Mouse (Mus musculus) stomach, postnatal 0 days (tissue): ENCODE results near the gene Zbtb42. TPM values are rescaled to one million over a fixed set of nuclear protein-coding genes. Genes with fewer than 3 reads are reported as not detected.

Experiments
- ATAC-seq: fragments of 200-750 bp; cut with Nextera tagmentation; 2 replicates; pipeline ENCODE4 v1.8.0; 2017; ENCODE audit not compliant: low FRiP score, low TSS enrichment
- DNase-seq: peaks from one replicate; pipeline ENCODE4 v3.0.0-alpha.2; 2016; ENCODE audit warnings: low spot score
- H3K27ac ChIP-seq: fragments of 300-500 bp; sonication (generic); replicated peaks from 2 replicates; pipeline ENCODE4 v1.5.1; 2014; ENCODE audit warnings: mild to moderate bottlenecking, control low read depth
- H3K27me3 ChIP-seq: fragments of 300-500 bp; sonication (generic); 2 replicates; pipeline ENCODE4 v1.6.1; 2014; ENCODE audit warnings: low read length; ENCODE audit not compliant: control insufficient read depth, insufficient read depth
- H3K36me3 ChIP-seq: fragments of 300-500 bp; sonication (generic); 2 replicates; pipeline ENCODE4 v1.6.1; 2014; ENCODE audit warnings: low read length, mixed read lengths; ENCODE audit not compliant: control insufficient read depth, insufficient read depth
- H3K4me1 ChIP-seq: fragments of 300-500 bp; sonication (generic); replicated peaks from 2 replicates; pipeline ENCODE4 v1.6.1; 2014; ENCODE audit warnings: antibody characterized with exemption; ENCODE audit not compliant: control insufficient read depth, insufficient read depth
- H3K4me2 ChIP-seq: fragments of 300-500 bp; sonication (generic); replicated peaks from 2 replicates; pipeline ENCODE4 v1.6.1; 2014; ENCODE audit warnings: low read depth, mild to moderate bottlenecking, control low read depth, moderate library complexity
- H3K4me3 ChIP-seq: fragments of 300-500 bp; sonication (generic); 2 replicates; pipeline ENCODE4 v1.5.1; 2014; ENCODE audit warnings: low read depth, low read length, control low read depth
- H3K9ac ChIP-seq: fragments of 300-500 bp; sonication (generic); 2 replicates; pipeline ENCODE4 v1.6.1; 2014; ENCODE audit warnings: mild to moderate bottlenecking, low read length, control low read depth, mixed read lengths
- H3K9me3 ChIP-seq: fragments of 300-500 bp; sonication (generic); 2 replicates; pipeline ENCODE4 v1.6.1; 2016; ENCODE audit warnings: low read length; ENCODE audit not compliant: control insufficient read depth
- CTCF ChIP-seq: IDR thresholded peaks from 2 replicates; pipeline ENCODE4 v1.5.1; 2016; ENCODE audit warnings: antibody characterized with exemption, low read depth, mild to moderate bottlenecking, moderate library complexity
- EP300 ChIP-seq: optimal IDR thresholded peaks from 2 replicates; pipeline ENCODE3; 2016; ENCODE audit warnings: antibody characterized with exemption
- WGBS: fragments of 180-500 bp; shearing (Covaris S2); extraction: QIAGEN DNeasy Blood & Tissue Kit; methylation state at CpG from one replicate; pipeline ENCODE4 v1.1.7; 2014; 5-methylcytosine and 5-hydroxymethylcytosine counted together
- polyA plus RNA-seq: library from polyadenylated mRNA; unstranded; fragments of >200 nt; fragmentation: Nextera tagmentation; extraction: Ambion mirVana; gene quantifications from 2 replicates; pipeline ENCODE4 v1.2.1, GENCODE M21; 2015

Zbtb42 gene
- polyA plus RNA-seq, result 11.3 and 12.1 TPM in 2 replicates

DNA sequence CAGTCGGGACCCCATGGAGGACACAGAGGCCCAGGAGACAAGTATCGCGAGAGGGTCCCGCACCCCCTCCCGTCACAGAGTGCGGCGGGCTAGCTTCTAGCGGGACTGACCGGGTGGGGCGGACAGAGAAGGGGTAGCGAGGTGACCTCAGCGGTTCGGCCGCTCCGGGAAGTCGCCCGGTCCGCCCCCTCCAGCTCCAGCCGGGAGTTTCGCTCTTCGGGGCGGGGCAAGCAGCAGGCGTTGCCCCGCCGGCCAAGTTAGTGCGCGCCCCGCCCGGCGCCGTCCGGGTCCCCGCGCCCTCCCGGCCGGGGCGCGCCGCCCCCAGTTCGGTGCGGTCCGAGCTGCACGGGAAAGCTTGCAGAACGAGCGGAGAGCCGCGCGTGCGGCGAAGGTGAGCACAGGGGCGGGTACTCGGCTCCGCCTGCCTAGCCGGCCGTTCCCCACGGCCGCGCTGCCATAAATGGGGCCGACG lies at the start of gene Zbtb42:
Zbtb42 (plus strand) TSS at position 274 of the 472 bp plus-strand sequence.
- Histone ChIP-seq H3K4me1 (0 out of 2 replicates have a peak, but pooled peaks cover 4% of the 10 kb centered on the region), H3K27ac (peak within 1 kb of the TSS; percentile 97)
- peak; percentile 88 for DNase-seq

DNA sequence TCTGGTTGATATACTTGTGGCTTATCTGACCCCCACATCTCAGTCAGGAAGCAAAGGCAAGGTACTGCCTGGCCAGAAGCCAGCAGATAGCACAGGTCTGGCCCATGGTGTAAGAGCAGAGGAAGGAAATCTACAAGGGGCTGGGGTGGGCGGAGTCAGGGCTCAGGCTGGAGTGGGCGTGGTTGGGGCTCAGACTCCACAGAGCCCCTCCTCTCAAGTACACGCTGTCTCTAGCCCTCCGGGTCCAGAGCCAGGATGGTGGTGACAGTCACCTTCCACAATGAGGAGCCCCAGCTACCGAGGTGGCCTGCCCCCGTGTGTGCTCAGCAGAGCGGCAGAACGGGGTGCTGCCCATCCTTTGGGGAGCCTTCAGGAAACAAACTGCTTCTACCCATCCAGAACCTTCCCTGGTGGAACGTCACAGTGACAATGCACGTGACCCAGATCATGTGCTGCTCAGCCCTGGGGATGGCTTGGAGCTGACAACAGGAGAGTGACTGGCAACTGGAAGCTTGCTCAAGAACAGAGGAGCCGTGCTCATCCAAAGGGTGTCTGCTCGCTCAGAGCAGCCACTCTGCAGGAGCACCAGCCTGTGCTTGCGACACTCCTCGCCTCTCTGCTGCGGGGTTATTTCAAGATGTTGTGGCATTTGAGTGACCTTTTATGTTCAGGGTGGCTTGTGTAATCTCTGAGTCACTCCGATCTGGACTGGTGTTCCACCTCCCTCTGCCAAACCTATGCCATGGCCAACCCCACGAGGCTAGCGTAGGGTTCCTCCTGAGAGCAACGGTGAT lies 49.5 kb upstream of the Zbtb42 start:
- H3K4me2 ChIP-seq, result peak overlapping the region; percentile 45
- ATAC-seq (peak; percentile 51), DNase-seq (peak; percentile 72)
- no peak for TF ChIP-seq CTCF
- TF ChIP-seq EP300, result no peak
- no peaks in the 10 kb centered on the region for H3K9me3 ChIP-seq
- WGBS, result 23% methylated on average over 19 of the region's 19 CpGs
- no peaks in the 10 kb centered on the region for H3K36me3 ChIP-seq
- H3K9ac ChIP-seq, result peak overlapping the region; percentile 38
- H3K4me1 ChIP-seq, result peaks cover 10% of the 10 kb centered on the region
- no peak overlapping the region for H3K4me3 ChIP-seq
- peak overlapping the region; percentile 40; the same call in 1 of the 2 replicates for H3K27ac ChIP-seq
- no peaks in the 10 kb centered on the region for H3K27me3 ChIP-seq

More for the DNA sequence above, at the start of gene Zbtb42:
- Histone ChIP-seq H3K9ac (peak within 1 kb of the TSS; percentile 87), H3K27me3 (no peaks in the 10 kb centered on the region), H3K4me3 (peak within 1 kb of the TSS; percentile 72), H3K36me3 (peaks cover 4% of the 10 kb centered on the region; the same call in 1 of the 2 replicates), H3K9me3 (no peaks in the 10 kb centered on the region), H3K4me2 (peak within 1 kb of the TSS; percentile 95)
- TF ChIP-seq EP300 (no peak), CTCF (peak; percentile 59; the same call in 1 of the 2 replicates)
- WGBS, result under 1% methylated on average over 46 of the region's 60 CpGs
- peak; percentile 61 for ATAC-seq

DNA sequence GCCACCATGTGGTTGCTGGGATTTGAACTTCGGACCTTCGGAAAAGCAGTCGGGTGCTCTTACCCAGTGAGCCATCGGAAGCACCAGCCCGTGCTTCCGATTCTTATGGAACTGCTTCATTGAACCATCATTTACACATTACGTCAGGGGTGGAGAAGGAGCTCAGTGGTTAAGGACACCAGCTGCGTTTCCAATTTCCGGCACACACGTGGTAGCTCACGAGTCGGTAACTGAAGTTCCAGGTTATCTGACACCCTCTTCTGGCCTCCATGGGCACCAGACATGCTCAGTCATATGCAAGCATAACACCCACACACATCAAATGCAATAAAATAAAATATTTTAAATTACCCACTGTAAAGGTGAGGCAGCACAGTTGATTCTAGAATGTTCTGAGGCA lies 48.6 kb upstream of the Zbtb42 start:
- TF ChIP-seq CTCF (no peak), EP300 (no peak)
- H3K27me3 ChIP-seq, result no peaks in the 10 kb centered on the region
- peaks cover 10% of the 10 kb centered on the region for H3K4me1 ChIP-seq
- no peak overlapping the region for H3K4me3 ChIP-seq
- WGBS, result 92% methylated on average over 12 of the region's 12 CpGs
- ATAC-seq, result no peak
- no peak overlapping the region for H3K9ac ChIP-seq
- no peak overlapping the region for H3K4me2 ChIP-seq
- H3K9me3 ChIP-seq, result no peaks in the 10 kb centered on the region
- H3K36me3 ChIP-seq, result no peaks in the 10 kb centered on the region
- no peak overlapping the region for H3K27ac ChIP-seq
- DNase-seq, result no peak

DNA sequence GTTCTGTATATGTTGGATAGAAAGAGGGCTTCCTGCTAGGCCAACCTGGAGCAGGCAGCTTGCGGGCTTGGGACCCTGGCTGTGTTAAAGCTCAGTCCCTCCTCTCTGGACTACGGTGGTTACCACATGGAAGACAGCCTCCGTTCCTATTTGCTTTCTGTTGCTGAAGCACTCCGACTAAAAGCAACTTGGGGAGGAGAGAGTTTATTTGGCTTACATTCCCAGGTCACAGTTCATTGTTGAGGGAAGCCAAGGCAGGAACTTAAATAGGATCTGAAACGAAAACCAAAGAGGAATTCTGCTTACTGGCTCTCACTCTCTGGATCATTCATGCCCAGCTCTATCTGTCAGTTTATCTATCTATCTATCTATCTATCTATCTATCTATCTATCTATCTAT lies 47.8 kb upstream of the Zbtb42 start:
- TF ChIP-seq CTCF, result no peak
- no peak for TF ChIP-seq EP300
- H3K27me3 ChIP-seq, result no peaks in the 10 kb centered on the region
- no peak overlapping the region for H3K9ac ChIP-seq
- 49% methylated on average over 5 of the region's 5 CpGs for WGBS
- no peaks in the 10 kb centered on the region for H3K36me3 ChIP-seq
- no peak overlapping the region for H3K27ac ChIP-seq
- H3K4me2 ChIP-seq, result no peak overlapping the region
- DNase-seq (no peak), ATAC-seq (no peak)
- peaks cover 10% of the 10 kb centered on the region for H3K4me1 ChIP-seq
- H3K9me3 ChIP-seq, result no peaks in the 10 kb centered on the region
- no peak overlapping the region for H3K4me3 ChIP-seq

DNA sequence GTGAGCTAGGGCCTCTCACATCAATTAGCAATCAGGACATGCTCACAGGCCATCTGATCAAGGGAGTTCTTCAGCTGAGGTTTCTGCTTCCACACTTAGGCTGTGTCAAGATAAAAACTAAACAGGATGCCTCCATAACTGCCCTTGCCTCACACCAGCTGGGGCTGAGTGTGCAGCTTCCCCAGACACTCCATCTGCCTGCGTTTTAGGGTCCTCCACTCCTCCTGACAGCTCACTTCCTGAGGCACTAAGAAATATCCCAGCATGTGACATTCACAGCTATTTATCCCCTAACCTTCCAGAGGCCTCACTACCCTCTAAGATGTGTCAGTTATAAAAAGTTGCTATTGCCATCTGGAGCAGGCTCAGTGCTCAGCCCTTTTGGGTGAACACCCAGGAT lies 47.2 kb upstream of the Zbtb42 start:
- Histone ChIP-seq H3K27me3 (no peaks in the 10 kb centered on the region), H3K9me3 (no peaks in the 10 kb centered on the region), H3K4me1 (peaks cover 10% of the 10 kb centered on the region), H3K36me3 (no peaks in the 10 kb centered on the region), H3K27ac (no peak overlapping the region), H3K9ac (no peak overlapping the region), H3K4me3 (no peak overlapping the region), H3K4me2 (no peak overlapping the region)
- no peak for TF ChIP-seq EP300
- no peak for TF ChIP-seq CTCF
- no peak for DNase-seq
- WGBS, result 30% methylated on average over 1 of the region's 1 CpGs
- no peak for ATAC-seq
